Mouse (Mus musculus) neural tube, embryonic 11.5 days (tissue): ENCODE results near the gene Igf2bp1. TPM values are rescaled to one million over a fixed set of nuclear protein-coding genes. Genes with fewer than 3 reads are reported as not detected.
A peak's percentile ranks its signal among the peaks of the same experiment; 100 is the strongest.

Experiments used
- ATAC-seq: fragments of 200-750 bp; cut with Nextera tagmentation; 2 replicates; pipeline ENCODE4 v1.8.0; 2017; ENCODE audit warnings: moderate number of reproducible peaks, mild to moderate bottlenecking, moderate TSS enrichment, moderate library complexity; ENCODE audit not compliant: insufficient read depth, low FRiP score, low TSS enrichment
- DNase-seq: peaks from one replicate; pipeline ENCODE4 v3.0.0-alpha.2; 2015; ENCODE audit warnings: low spot score
- H3K27ac ChIP-seq: fragments of 300-500 bp; sonication (generic); 2 replicates; pipeline ENCODE4 v1.5.1; 2014; ENCODE audit warnings: low read depth, mild to moderate bottlenecking, low read length
- H3K27me3 ChIP-seq: fragments of 300-500 bp; sonication (generic); 2 replicates; pipeline ENCODE4 v1.6.1; 2014; ENCODE audit warnings: mild to moderate bottlenecking, low read length, mixed read lengths; ENCODE audit not compliant: control insufficient read depth, insufficient read depth
- H3K36me3 ChIP-seq: fragments of 300-500 bp; sonication (generic); 2 replicates; pipeline ENCODE4 v1.6.1; 2014; ENCODE audit warnings: mild to moderate bottlenecking, low read length, moderate library complexity, mixed read lengths; ENCODE audit not compliant: control insufficient read depth, insufficient read depth
- H3K4me1 ChIP-seq: fragments of 300-500 bp; sonication (generic); 2 replicates; pipeline ENCODE4 v1.6.1; 2014; ENCODE audit warnings: low read length, mixed read lengths; ENCODE audit not compliant: control insufficient read depth, insufficient read depth
- H3K4me2 ChIP-seq: fragments of 300-500 bp; sonication (generic); 2 replicates; pipeline ENCODE4 v1.6.1; 2014; ENCODE audit warnings: low read depth, mild to moderate bottlenecking, moderate library complexity
- H3K4me3 ChIP-seq: fragments of 300-500 bp; sonication (generic); 2 replicates; pipeline ENCODE4 v1.5.1; 2014; ENCODE audit warnings: low read depth, low read length
- H3K9ac ChIP-seq: fragments of 300-500 bp; sonication (generic); 2 replicates; pipeline ENCODE4 v1.6.1; 2014; ENCODE audit warnings: mild to moderate bottlenecking, low read length
- H3K9me3 ChIP-seq: fragments of 300-500 bp; sonication (generic); 2 replicates; pipeline ENCODE4 v1.6.1; 2016; ENCODE audit warnings: low read length; ENCODE audit not compliant: control insufficient read depth
- WGBS: fragments of 180-500 bp; shearing (Covaris S2); extraction: QIAGEN DNeasy Blood & Tissue Kit; methylation state at CpG from one replicate; pipeline ENCODE4 v1.1.7; 2014; 5-methylcytosine and 5-hydroxymethylcytosine counted together
- polyA plus RNA-seq: library from polyadenylated mRNA; unstranded; fragments of >200 nt; fragmentation: Nextera tagmentation; extraction: Ambion mirVana; gene quantifications from 2 replicates; pipeline ENCODE4 v1.2.1, GENCODE M21; 2014

The Igf2bp1 gene
- polyA plus RNA-seq, 1 experiment from 2014 or later: 84.4 TPM

DNA sequence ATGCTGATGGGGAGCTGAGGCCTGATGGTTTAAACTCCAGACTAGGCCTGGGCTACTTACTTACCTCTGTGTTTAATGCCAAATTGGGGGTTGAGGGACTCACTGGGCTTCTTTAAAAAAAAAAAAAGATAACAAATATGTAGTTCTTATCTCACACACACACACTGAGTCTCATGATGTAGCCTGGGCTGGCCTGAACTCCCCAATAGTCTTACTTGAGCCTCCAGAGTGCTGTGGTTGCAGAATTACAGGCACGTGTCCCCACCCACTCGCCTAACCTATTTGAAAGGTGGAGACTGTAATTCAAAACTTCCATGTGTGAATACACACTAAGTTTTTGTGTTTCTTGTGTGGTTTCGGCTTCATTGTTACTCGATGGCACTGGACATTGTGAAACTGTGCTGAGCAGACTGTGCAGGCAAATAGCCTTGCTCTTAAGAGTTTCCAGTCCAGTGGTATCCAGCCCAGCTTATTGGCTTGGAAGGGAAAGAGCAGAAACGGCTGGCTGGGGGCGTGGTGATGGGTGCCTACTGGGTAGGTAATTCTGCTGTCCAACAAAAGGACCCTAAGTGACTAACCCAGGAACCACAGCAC is 17.8 kb downstream of the Igf2bp1 start:
- Histone ChIP-seq H3K4me2 (no peak overlapping the region), H3K9me3 (no peaks in the 10 kb centered on the region), H3K9ac (peak overlapping the region; percentile 18; the same call in 1 of the 2 replicates), H3K36me3 (no peaks in the 10 kb centered on the region), H3K4me1 (peaks cover 28% of the 10 kb centered on the region), H3K4me3 (no peak overlapping the region), H3K27ac (no peak overlapping the region), H3K27me3 (no peaks in the 10 kb centered on the region)
- DNase-seq (no peak), ATAC-seq (no peak)
- WGBS: 82% methylated on average over 6 of the region's 6 CpGs

GRCm38 (mm10) chr11:95982475-95982874 is 23.3 kb downstream of the Igf2bp1 start:
- Histone ChIP-seq H3K27ac (peak overlapping the region; percentile 17; the same call in 1 of the 2 replicates), H3K27me3 (no peaks in the 10 kb centered on the region), H3K9ac (no peak overlapping the region), H3K36me3 (peaks cover 9% of the 10 kb centered on the region; the same call in 1 of the 2 replicates), H3K4me3 (no peak overlapping the region), H3K4me2 (no peak overlapping the region), H3K4me1 (no peaks in the 10 kb centered on the region), H3K9me3 (no peaks in the 10 kb centered on the region)
- WGBS: 29% methylated on average over 1 of the region's 1 CpGs
- DNase-seq: no peak
- ATAC-seq: no peak

DNA sequence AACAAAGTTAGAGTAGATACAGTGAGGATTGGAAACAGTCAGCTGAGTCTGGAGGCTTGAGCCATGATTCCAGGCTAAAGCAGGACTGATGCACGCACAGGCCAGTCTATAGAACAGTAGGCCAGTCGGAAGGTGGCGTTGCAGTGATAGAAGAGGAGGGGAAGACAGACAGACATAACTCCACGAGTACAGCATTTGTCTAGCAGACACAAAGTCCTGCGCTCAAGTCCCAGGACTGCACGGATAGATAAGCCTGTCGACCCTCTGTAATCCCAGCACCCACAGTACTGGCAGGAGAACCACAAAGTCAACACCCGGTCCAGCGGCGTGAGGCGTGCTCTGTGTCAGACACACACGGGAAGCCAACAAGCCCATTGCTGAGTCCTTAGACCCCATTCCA is 23.9 kb downstream of the Igf2bp1 start:
- H3K4me1 ChIP-seq: no peaks in the 10 kb centered on the region
- no peak for ATAC-seq

DNA sequence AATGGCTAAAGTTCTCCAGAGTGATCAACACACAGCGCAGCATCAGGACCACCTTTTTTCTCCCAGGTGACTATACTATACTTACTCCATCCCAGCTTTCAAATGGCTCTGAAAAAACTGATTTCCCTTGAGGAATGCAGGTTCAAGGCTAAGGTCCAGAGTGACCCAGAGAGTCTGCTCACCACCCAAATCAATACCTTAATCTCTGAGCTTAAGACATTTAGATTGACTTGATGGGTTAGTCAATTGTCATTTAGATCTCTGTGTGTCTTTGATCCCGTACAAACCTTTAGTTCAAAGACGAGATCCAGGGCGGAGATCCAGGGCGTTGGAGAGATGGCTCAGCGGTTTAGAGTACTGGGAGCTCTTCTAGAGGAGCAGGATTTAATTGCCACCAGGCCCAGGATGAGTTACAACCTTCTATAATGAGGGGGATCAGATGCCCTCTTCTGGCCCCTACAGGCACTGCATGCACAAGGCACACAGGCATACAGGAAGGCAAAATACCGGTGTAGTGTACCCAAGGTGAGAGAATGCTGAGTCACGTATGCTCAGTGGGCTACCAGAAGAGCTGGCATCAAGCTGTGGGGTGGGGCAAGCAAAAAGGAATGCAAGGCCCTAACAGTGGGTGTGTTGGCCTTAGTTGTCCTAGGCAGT is 24.9 kb downstream of the Igf2bp1 start:
- Histone ChIP-seq H3K4me1 (no peaks in the 10 kb centered on the region), H3K9me3 (no peaks in the 10 kb centered on the region), H3K27me3 (no peaks in the 10 kb centered on the region), H3K4me2 (no peak overlapping the region), H3K27ac (no peak overlapping the region), H3K9ac (no peak overlapping the region), H3K4me3 (no peak overlapping the region), H3K36me3 (peaks cover 22% of the 10 kb centered on the region)
- 57% methylated on average over 8 of the region's 8 CpGs for WGBS
- ATAC-seq: no peak
- peak; percentile 42 for DNase-seq

More for the DNA sequence above, 23.9 kb downstream of the Igf2bp1 start:
- H3K9me3 ChIP-seq: no peaks in the 10 kb centered on the region
- H3K27me3 ChIP-seq: no peaks in the 10 kb centered on the region
- no peak overlapping the region for H3K4me3 ChIP-seq
- 91% methylated on average over 12 of the region's 12 CpGs for WGBS
- no peak overlapping the region for H3K4me2 ChIP-seq
- H3K27ac ChIP-seq: no peak overlapping the region
- no peak overlapping the region; the same call in 1 of the 2 replicates for H3K9ac ChIP-seq
- no peak for DNase-seq
- H3K36me3 ChIP-seq: peaks cover 13% of the 10 kb centered on the region

GRCm38 (mm10) chr11:95978487-95978886 is 27.3 kb downstream of the Igf2bp1 start:
- no peak overlapping the region for H3K4me2 ChIP-seq
- no peak overlapping the region for H3K27ac ChIP-seq
- H3K4me3 ChIP-seq: no peak overlapping the region
- 95% methylated on average over 3 of the region's 3 CpGs for WGBS
- ATAC-seq (no peak), DNase-seq (no peak)
- H3K4me1 ChIP-seq: no peaks in the 10 kb centered on the region
- H3K9ac ChIP-seq: no peak overlapping the region
- peaks cover 28% of the 10 kb centered on the region for H3K36me3 ChIP-seq
- no peaks in the 10 kb centered on the region for H3K9me3 ChIP-seq
- no peaks in the 10 kb centered on the region for H3K27me3 ChIP-seq

DNA sequence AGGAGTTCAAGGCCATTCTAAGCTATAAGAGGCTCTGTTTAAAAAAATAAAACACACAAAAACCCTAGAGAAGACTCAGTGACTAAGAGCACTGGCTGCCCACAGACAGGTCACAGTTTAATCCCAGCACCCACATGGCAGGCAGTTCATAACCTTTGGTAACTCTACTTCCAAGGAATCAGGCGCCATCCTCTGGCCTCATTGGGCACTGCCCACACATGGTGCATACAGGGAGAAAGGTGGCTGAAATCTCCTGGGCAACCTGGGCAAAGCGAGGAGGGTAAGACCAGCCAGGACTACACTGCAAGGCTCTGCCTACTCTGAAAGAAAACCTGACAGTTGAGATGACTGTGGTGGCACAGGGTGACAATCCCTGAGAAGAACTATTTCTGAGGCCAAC is 29.4 kb downstream of the Igf2bp1 start:
- H3K4me3 ChIP-seq: no peak overlapping the region
- no peaks in the 10 kb centered on the region for H3K9me3 ChIP-seq
- H3K4me2 ChIP-seq: no peak overlapping the region
- H3K9ac ChIP-seq: no peak overlapping the region
- DNase-seq (no peak), ATAC-seq (no peak)
- no peak overlapping the region for H3K27ac ChIP-seq
- 98% methylated on average over 2 of the region's 2 CpGs for WGBS
- H3K27me3 ChIP-seq: no peaks in the 10 kb centered on the region
- H3K4me1 ChIP-seq: no peaks in the 10 kb centered on the region
- peaks cover 31% of the 10 kb centered on the region for H3K36me3 ChIP-seq

- Histone ChIP-seq H3K4me3 (no peak overlapping the region), H3K36me3 (peaks cover 36% of the 10 kb centered on the region), H3K9me3 (no peaks in the 10 kb centered on the region), H3K9ac (no peak overlapping the region), H3K4me2 (no peak overlapping the region), H3K27me3 (no peaks in the 10 kb centered on the region), H3K4me1 (no peaks in the 10 kb centered on the region), H3K27ac (no peak overlapping the region)
- no peak for DNase-seq
- WGBS: 93% methylated on average over 5 of the region's 5 CpGs
- no peak for ATAC-seq
Observed at GRCm38 (mm10) chr11:95975694-95976093, 30.0 kb downstream of the Igf2bp1 start.

DNA sequence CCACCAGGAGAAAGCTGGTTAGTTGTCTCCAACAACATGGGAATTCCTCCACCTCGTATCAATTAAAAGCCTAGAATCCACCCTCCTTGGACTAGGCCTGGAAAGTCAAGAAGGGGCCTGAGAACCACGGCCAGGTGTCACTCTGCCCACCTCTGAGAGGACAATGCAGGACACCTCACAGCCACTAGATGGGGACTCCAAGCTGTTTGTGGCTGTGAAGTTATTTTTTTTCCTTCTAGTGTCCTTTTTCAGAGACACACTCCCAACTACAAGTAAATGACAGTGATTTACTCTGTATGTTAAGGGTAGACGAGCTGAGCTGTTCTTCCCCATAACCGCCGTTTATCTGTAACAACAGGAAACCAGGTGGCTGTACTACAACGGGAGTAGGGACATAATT is 32.6 kb downstream of the Igf2bp1 start:
- Histone ChIP-seq H3K9me3 (no peaks in the 10 kb centered on the region), H3K27me3 (no peaks in the 10 kb centered on the region), H3K9ac (no peak overlapping the region), H3K4me3 (no peak overlapping the region), H3K4me1 (no peaks in the 10 kb centered on the region), H3K27ac (no peak overlapping the region), H3K36me3 (peaks cover 51% of the 10 kb centered on the region), H3K4me2 (no peak overlapping the region)
- ATAC-seq (no peak), DNase-seq (no peak)
- 82% methylated on average over 6 of the region's 6 CpGs for WGBS

DNA sequence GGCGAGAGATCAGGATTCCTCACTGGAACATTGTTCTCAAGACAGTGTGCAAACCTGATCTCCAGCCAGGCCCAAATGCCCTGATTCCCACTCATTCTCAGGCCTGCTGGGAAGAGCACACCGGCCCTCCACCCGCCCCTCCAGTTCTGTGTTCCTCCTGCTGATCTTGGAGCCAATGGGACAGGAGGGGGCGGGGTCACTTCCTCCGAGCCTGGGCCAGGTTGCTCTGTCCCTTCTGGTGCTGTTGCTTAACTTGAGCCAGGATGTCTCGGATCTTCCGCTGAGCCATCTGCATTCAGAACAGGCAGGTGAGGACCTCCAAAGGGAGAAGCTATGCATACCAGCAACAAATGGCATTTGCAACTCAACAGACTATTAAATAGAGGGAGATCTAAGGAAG is 42.4 kb downstream of the Igf2bp1 start:
- no peak overlapping the region for H3K4me3 ChIP-seq
- H3K4me2 ChIP-seq: no peak overlapping the region
- DNase-seq (no peak), ATAC-seq (no peak)
- no peak overlapping the region for H3K27ac ChIP-seq
- H3K4me1 ChIP-seq: no peaks in the 10 kb centered on the region
- 73% methylated on average over 7 of the region's 7 CpGs for WGBS
- peaks cover 40% of the 10 kb centered on the region for H3K36me3 ChIP-seq
- no peak overlapping the region for H3K9ac ChIP-seq
- no peaks in the 10 kb centered on the region for H3K27me3 ChIP-seq
- no peaks in the 10 kb centered on the region for H3K9me3 ChIP-seq
